Mouse (Mus musculus) gastrocnemius, adult 8-10 months (tissue): Measurements from ENCODE around the gene Cyb5rl. TPM values are rescaled to one million over a fixed set of nuclear protein-coding genes. Genes with fewer than 3 reads are reported as not detected.

Source experiments
- DNase-seq, 2 experiments: peaks; one replicate each; pipeline ENCODE4 v3.0.0; 2022; ENCODE audit warnings: low spot score in 2 of 2
- total RNA-seq, 4 experiments: library from RNA; stranded (reverse); gene quantifications; 2 replicates each; pipeline ENCODE4 v1.2.4; 2022

Gene Cyb5rl
- 10 to 100 TPM; 15.6 to 27.1 (median 16.7) TPM for total RNA-seq

GRCm38 (mm10) chr4:107066252-107067124 is at the start of gene Cyb5rl, which contains the start of gene Mrpl37:
TSS of gene Cyb5rl (plus strand) at chr4:107066988.
TSS of gene Mrpl37 (minus strand) at chr4:107066868.
- peak; percentile 90 to 91 for DNase-seq

- DNase-seq = no peak
These were observed 49.5 kb upstream of the Cyb5rl start for GRCm38 (mm10) chr4:107017257-107017656.

DNA sequence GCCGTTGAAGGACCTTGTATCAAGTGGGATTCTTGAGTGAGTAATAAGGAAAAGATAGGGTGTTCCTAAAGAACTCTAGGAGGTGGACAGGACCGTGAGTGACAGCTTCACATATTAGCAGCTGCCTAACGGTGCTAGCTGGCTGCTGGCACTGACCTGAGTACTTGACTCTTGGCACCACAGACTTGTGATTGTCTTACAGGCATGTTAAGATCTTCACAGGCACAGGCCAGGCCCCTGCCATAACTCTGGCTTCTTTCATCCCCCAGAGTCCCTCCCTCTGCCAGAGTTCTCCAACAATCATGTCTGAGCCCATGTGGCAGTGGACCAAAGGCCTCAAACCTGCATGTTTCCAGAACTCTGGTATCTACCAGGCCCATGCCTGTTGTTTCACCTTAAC is 48.3 kb upstream of the Cyb5rl start:
- DNase-seq = peak in 1 of 2 experiments; percentile 38

DNA sequence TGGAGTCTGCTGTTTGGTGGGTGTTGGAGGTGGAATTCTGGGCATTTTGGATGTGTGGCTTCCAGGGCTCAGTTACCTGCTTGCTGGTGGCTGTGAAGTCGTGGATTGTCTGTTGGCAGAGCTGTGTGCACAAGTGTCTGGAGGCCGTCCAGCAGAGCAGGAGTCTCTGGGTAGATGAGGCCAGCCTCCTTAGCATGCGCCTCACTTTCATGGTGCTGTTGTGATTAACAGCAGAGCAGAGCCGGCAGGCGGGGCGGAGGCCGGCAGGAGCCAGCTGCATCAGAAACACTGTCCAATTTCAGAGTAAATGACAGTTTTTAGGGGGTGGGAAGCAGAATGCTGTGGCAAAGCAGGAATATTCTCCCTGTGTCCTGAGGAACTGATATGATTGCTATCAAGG is 47.8 kb upstream of the Cyb5rl start:
- peak in 1 of 2 experiments; percentile 24 for DNase-seq

DNA sequence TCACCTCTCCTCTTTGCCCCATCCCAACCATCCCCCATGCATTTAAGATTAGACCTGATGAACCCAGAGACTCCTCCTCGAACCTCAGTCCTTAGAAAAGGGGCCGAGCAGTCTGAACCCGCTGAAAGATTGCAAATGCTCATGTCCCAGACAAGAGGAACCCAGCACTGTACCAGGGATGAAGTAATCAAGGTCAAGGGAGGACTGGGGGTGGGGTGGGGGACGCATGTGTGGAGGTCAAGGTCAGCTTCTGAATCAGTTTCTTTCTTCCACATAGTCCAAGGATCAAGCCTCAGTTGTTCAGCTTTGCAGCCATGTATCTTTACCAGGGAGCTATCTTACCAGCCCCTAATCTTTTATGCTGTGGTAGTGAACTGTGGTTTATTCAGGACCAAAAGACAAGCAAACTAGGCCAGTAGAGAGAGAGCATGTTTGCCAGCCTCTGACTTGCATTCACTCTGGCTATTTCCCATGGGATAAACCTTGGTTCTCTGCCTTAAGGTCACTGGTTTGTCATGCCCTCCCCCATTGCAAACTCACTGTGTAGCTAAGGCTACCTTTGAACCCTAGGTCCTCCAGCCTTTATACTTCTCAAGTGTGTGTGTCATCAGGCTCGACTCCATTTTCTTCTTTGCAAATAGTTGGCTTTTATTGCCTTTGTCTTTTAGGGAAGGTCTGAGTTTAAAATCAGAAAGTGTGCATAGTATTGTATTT is 46.3 kb upstream of the Cyb5rl start:
- DNase-seq = no peak

DNA sequence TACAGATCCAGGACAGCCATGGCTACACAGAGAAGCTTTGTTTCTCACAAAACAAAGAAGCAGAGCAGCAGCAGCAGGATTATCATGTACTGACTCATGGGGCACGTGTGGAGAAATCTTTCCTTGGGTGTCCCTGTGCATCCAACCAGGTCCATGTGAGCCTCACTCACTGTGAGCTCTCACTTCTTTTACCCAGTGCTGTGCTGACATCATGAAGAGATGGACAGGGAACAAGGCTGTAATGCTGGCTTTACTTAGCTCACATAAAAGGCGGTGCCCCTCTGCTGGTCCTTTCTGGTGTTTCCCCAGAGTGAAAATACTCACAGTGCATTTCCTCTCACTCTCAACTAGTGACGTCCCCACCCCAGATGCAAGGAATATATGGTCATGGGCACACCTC is 45.3 kb upstream of the Cyb5rl start:
- no peak for DNase-seq

DNA sequence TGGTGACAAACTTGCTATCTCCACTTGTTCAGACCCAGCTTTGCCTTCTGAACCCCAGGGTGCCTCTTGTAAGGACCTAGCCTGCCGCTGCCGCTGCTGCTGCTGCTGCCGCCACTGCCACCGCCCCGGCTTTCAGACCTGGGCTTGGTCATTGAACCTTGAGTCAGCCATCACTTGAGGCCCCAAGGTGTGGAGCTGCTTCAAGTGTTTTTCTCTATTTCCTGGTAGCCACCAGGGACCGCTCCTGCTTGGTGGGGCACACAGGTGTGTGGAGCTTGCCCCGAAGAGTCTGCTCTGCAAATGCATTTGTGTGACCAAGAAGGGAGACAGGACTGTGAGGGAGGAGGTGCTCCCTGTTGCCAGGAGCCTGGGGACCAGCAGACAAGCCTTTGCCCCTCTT is 41.9 kb upstream of the Cyb5rl start:
- no peak for DNase-seq

DNA sequence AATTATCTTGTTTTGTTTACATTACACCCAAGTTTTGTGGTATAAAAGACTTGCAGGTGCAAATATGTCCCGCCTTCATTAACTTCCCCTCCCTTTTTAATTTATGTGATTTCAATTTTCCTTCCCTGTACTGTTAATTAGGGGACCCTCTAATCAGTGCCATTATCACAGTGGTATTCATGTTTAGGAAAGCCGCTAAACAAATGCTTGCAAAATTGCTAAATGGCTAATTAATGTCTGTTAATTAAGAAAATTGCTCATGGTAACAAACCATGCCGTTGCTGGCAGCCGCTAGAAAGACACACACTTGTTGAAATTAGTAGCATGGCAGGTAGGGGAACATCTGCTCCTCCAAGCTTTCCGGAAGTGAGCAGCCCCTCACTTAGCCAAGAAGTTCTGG is 41.4 kb upstream of the Cyb5rl start:
- DNase-seq = no peak

DNA sequence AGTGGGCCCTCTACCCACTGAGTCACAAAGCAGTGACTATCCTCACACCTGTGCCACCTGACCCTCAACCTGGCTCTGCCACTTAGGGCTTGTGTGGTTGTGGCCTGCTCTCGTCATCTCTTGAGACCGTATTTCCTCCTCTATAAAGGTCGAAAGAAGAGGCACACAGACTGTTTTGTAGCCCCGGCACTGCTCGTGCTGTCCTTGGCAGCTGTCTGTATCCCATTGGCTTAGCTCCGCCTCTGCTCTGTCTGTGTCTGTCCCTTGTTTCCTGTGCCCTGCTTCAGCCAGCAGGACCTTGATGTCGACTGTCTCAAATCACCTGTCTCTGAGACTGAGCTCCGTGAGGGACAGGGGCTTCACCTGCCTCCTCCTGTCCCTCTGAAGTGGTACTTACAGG is 40.3 kb upstream of the Cyb5rl start:
- no peak for DNase-seq

DNA sequence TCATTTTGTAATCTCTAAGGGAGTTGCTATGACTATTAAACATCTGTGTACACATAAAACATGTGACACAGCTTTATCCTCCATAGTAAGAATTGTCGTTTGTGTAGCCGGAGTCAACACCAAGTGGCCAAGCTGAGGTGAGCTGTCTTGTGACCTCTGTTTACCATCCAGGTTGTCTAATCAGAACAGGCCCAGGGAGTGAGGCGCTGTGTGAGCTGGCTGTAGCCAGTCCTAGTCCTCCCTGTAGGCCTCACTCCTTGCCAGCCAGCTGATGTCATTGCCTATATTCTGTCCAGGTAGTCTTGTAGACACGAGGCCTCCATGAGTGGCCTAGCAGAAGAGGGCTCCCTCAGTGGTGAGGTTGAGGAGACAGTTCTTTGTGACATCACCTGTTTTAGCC is 31.1 kb upstream of the Cyb5rl start:
- no peak for DNase-seq

DNA sequence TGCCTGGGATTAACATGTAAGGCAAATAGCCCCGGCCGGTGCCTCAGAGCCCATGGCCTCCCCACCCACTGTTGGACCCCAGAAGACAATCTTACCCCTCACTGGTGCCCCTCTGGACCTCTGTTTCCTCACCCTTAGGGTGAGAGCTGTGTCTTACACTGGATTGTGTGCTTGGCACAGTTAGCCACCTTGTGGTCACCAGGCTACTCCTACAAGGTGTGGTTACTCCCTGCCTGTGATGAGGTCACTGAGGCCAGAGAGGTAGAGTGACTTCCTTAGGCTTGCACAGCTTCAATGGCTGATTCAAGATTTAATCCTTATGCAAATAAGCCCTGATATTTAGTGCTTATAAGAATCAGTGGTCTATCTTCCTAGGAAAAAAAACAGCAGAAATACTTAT is 29.8 kb upstream of the Cyb5rl start:
- no peak for DNase-seq

- DNase-seq = no peak
These were observed 28.5 kb upstream of the Cyb5rl start for GRCm38 (mm10) chr4:107038303-107038702.

DNA sequence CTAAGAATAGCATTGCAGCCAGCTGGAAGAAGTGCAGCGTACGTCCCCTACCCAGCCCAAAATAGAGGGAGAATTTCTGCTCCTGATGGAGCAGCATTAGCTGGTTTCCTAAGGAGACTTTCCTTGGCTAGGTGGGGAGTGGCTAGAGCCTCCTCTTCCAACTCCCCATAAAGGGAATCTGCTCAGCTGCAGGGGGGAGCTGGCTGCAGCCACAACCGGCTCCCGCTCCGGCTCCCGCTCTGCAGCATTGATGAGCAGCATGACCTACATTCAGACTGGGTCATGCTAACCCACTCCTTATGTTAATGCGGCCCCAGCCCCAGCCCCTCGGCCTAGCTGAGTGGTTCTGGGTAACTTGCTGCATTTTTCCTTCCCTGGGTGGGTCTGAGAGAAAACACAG is 27.5 kb upstream of the Cyb5rl start:
- DNase-seq = no peak

DNA sequence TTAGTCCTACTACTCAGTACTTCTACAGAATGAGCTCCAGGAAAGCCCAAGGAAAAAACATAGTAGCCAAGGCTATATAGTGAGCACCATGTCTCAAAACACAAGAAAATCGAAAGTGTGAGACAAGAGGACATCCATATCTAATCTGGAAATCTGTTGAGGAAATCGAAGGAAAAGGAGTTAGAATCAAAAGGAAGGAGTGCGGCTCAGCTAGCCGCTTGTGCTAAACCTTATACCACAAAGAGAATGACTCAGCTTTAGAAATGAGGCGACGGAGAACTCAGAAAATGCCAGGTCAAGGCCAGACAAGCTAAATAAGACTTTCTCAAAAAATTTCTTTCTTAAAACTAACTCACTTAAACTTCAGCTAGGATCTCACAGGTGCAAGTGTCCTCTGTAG is 24.5 kb upstream of the Cyb5rl start:
- no peak for DNase-seq

DNA sequence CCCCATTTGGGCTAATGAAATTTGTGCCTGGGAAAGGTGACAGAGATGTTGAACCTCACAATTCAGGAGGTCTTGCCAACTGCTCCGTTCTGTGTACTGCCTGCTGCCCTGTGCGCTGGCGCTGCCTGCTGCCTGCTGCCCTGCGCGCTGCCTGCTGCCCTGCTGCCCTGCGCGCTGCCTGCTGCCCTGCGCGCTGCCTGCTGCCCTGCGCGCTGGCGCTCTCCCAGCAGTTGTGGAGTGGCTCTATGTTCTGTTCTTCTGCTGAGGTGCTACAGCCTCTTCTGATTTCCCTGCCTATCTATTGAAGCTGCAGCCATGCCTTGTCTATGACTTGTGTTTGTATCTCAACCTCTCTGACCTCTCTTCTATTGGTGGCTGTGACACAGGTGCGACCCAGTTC is 21.6 kb upstream of the Cyb5rl start:
- DNase-seq = no peak

GRCm38 (mm10) chr4:107047806-107048205 is 19.0 kb upstream of the Cyb5rl start:
- DNase-seq = no peak

DNA sequence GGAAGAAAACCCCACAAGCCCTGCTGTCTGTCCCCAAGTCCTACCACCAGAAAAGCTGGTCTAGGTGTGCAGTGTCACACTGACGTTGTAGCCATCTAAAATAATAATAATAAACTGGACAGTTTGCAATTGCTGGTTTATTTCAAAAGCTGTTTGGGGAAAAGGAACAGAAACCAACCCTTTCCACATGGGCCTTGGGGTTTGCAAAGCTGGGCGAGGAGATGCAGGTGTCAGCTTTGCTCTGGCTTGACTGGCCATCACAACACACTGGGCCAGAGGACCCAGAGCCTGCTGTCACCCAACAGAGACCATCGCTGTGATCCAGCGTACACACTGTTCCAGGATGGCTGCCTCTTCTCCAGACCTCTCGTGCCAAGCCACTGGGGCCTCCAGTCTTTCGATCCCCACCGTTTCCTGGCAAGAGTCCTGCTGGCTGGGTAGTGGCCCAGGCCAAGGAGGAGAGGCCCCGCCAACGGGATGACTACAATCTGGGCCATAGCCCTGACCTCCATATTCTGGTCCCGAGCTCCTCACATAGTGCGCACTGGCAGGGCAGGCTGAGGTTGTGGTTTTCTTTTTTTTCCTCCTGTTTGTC is 18.1 kb upstream of the Cyb5rl start:
- peak; percentile 84 to 85 for DNase-seq

DNA sequence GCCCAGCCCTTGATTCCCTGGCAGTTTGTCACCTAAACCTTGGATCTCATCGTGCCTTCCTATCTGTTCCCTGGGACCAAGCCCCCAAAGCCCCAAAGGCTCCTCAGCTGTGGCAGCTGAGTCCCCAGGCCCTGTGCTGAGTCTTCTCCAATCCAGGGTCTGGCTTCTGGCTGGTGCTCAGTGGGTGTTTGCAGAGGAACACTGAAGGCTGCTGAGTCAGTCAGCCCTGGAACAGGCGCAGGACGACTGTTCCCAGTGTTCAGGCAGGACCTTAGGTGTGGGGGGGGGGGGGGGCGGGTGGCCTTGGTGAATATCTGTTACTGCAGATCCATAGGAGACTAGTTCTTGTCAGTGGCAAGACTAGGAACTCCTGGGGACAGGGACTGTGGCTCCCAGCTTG is 14.9 kb upstream of the Cyb5rl start:
- DNase-seq = no peak

GRCm38 (mm10) chr4:107052962-107053553 is 13.7 kb upstream of the Cyb5rl start:
- no peak for DNase-seq

DNA sequence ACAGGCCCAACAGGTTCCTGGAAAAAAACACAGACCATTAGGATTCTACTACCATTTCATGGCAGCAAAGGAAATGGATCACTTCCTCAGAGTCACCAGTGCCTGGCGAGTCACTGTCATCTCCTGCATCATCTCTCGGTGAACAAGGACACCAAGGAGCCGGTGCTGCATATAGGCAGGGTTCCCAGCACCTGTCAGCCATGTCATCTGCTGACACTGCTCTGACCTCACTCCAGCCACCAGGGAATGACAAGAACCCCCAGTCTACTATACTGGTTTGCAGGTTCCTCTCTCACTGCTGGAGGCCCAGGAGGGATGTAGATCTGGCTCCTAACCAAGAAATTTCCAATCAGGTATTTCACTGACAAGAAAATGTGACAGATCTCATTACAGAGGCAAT is 10.7 kb upstream of the Cyb5rl start:
- DNase-seq = no peak

DNA sequence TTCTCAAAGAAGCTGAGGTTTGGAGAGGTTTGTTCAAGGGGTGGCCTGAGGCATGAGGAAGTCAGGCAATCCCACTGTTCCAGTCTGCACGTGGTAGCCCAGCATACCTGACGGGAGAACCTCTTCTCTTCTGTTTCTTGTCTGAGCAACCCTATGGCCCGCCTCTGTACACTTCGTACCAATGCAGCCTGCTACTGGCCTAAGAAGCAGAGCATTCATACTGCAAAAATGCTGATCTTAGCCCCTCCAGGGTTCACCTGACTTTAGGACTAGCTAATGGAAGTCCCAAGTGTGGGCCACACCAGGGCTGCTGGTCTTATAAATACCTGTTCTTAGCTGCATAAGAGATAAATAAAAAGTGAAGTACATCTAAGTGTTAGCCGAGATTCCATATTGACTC is 8.4 kb upstream of the Cyb5rl start:
- DNase-seq = no peak

GRCm38 (mm10) chr4:107058781-107059180 is 8.0 kb upstream of the Cyb5rl start:
- no peak for DNase-seq
